Mouse (Mus musculus): ENCODE measurements around the gene Os9.

- TF ChIP-seq CTCF (conservative IDR thresholded peaks at IDR 0.05; ENCODE audit: insufficient read depth, insufficient read length, low read depth, low read length) (0 out of 2 replicates have a peak, but pooled peaks have one; percentile 10), POLR2A (IDR thresholded peaks at IDR 0.05; ENCODE audit: low read depth, low read length) (no peak)
These were observed 9.7 kb downstream of the Os9 start for GRCm38 (mm10) chr10:127111001-127111887.
